Mouse (Mus musculus): ENCODE data around the gene 1700030K09Rik.

The 1700030K09Rik gene

GRCm38 (mm10) chr8:72459881-72460533, 16.3 kb downstream of the 1700030K09Rik start:
- in situ Hi-C loops (cut with MboI), result no loop called here

DNA sequence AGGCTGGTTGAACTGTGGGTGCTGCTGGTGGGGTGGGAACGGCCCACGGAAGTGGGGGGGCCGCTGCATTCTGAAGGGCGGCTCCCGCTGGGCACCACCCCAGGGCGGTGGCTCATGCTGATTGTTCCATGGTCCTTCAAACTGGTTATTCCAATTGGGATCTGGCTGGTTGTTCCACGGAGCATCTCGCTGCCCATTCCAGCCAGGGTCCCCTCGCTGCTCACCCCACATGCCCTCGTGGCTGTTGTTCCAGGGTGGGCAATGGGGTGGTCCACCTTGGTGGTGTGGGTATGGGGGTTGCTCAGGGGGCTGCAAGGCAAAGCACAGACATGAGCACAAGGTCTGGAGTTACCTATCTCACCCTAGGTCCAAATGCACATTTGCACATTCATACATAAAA, 20.5 kb downstream of the 1700030K09Rik start:
- in situ Hi-C loops (cut with MboI), result no loop called here

GRCm38 (mm10) chr8:72469243-72469642, 25.6 kb downstream of the 1700030K09Rik start:
- in situ Hi-C loops (cut with MboI), result no loop called here

DNA sequence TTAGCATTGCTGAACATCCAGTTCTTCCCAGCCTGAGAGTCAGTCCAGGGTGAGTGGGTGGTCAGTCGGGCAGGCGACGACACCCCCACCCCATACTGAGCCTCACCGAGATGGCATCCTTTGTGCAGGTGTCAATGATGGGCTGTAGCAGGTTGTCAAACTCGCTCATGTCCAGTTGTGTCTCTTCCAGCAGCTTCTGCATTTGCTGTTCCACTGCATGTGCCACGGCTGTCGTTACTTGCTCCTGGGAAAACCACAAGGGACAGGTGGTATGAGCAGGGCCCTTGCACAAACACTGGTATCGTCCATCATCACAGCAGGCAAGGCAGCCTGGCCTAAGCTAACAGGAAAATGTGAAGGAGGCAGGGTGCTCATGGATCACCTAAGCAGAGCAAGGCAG, 26.3 kb downstream of the 1700030K09Rik start:
- in situ Hi-C loops (cut with MboI), result no loop called here

GRCm38 (mm10) chr8:72470684-72471083, 27.0 kb downstream of the 1700030K09Rik start:
- in situ Hi-C loops (cut with MboI), result no loop called here

- in situ Hi-C loops (cut with MboI), result no loop called here
Observed at GRCm38 (mm10) chr8:72474826-72475546, 31.3 kb downstream of the 1700030K09Rik start, which contains the start of gene Cherp. Gene Cherp (minus strand): TSS chr8:72475226.

DNA sequence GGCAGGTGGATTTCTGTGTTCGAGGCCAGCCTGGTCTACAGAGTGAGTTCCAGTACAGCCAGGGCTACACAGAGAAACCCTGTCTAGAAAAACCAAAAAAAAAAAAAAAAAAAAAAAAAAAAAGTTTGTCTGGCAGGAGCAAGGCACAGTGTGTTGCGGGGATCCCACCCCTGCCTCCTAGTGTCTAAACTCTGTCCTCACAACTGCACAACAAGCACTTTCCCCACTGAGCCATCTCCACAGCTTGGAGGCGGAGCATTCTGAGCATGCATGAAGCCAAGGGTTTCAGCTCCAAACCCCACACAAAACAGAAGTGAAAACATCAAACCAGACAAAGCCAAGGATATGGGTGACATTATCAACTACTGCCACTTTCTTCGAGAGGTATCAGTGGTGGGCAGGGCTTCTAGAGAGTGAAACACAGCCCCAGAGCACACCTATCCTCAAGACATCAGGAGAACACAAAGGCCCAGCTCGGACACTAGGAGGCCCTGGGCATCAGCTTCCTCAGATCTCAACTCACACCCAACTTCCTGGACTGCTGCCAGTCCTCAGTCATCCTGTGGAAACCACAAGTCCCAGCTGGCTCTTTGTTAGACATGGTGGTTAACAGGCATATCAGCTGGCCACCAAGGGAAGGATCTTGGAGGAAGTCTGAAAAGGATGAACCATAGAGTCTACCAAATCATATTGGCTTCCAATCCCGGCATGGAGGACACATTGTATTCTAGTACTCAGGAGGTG, 41.9 kb downstream of the 1700030K09Rik start:
- in situ Hi-C loops (cut with MboI), result no loop called here

DNA sequence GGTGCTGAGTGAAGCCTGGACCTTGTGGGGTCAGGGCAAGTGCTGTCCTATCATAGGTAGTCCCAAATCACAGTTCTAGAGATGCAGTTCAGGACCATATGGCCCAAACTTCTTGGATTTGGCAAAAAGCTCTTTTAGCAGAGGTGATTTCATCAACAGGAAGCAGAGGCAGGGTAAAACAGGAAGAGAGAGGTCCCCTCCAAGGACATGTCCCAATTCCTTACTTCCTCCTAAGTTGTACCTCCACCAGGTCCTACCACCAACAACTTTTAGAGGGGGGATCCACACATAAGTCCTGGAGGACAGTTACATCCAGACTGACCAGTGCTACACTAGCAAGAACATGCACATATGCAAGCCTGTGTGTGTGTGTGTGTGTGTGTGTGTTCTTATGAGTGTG, 43.3 kb downstream of the 1700030K09Rik start:
- in situ Hi-C loops (cut with MboI), result no loop called here

DNA sequence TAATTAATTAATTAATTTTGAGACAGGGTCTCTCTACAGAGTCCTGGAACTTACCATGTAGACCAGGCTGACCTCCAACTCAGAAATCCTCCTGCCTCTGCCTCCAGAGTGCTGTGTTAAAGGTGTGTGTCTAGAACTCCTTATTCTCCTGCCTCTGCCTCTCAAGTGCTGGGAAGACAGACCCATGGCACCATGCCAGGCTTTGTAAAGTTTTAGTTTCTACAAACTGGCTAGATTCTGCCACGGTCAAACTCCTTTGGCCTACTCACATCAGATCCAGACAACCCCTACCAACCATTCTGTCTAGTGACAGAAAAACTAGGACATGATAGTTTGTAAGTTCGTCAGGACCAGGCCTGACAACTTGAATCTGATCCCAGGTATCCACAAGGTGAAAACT, 47.3 kb downstream of the 1700030K09Rik start:
- in situ Hi-C loops (cut with MboI), result no loop called here

- in situ Hi-C loops (cut with MboI), result no loop called here
Observed at GRCm38 (mm10) chr8:72491680-72492621, 48.3 kb downstream of the 1700030K09Rik start, which contains the start of gene Slc35e1. Gene Slc35e1 (minus strand): TSS chr8:72492614.

DNA sequence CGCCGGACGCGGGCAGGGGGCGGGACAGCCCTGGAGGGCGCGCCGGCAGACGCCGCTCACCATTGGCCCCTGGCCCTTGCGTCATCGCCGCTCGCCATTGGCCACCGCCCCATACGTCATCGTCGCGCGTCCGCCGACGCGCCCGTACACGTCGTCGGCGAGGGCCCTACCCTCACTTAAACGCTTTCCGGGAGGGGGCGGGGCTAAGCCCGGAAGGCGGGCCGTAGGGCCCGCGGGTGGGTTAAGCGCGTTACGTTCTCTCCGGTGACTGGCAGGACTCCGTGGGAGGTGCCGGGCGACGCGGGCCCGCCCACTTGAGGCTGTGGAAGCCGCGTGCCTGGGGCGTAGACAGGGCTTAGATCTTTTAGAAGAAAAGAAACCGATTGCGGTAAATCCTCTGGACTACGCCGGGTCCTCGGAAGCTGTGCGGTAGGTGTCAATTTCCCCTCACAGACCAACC, 49.0 kb downstream of the 1700030K09Rik start:
- in situ Hi-C loops (cut with MboI), result no loop called here

- in situ Hi-C loops (cut with MboI), result no loop called here
Observed at GRCm38 (mm10) chr8:72493381-72493780, 49.7 kb downstream of the 1700030K09Rik start.

- in situ Hi-C loops (cut with MboI), result no loop called here
Observed at GRCm38 (mm10) chr8:72495411-72496111, 51.9 kb downstream of the 1700030K09Rik start.

GRCm38 (mm10) chr8:72496217-72496616, 52.5 kb downstream of the 1700030K09Rik start:
- in situ Hi-C loops (cut with MboI), result no loop called here

- in situ Hi-C loops (cut with MboI), result no loop called here
Observed at GRCm38 (mm10) chr8:72497911-72498310, 54.2 kb downstream of the 1700030K09Rik start.

GRCm38 (mm10) chr8:72498527-72498926, 54.8 kb downstream of the 1700030K09Rik start:
- in situ Hi-C loops (cut with MboI), result no loop called here

- in situ Hi-C loops (cut with MboI), result no loop called here
Observed at GRCm38 (mm10) chr8:72499521-72500284, 56.0 kb downstream of the 1700030K09Rik start.

- in situ Hi-C loops (cut with MboI), result no loop called here
Observed at GRCm38 (mm10) chr8:72500521-72500931, 56.8 kb downstream of the 1700030K09Rik start.

GRCm38 (mm10) chr8:72504137-72504536, 60.5 kb downstream of the 1700030K09Rik start:
- in situ Hi-C loops (cut with MboI), result no loop called here

Measured in mature B cell (primary cell).